Mouse (Mus musculus): ENCODE results near the gene Pigh.

DNA sequence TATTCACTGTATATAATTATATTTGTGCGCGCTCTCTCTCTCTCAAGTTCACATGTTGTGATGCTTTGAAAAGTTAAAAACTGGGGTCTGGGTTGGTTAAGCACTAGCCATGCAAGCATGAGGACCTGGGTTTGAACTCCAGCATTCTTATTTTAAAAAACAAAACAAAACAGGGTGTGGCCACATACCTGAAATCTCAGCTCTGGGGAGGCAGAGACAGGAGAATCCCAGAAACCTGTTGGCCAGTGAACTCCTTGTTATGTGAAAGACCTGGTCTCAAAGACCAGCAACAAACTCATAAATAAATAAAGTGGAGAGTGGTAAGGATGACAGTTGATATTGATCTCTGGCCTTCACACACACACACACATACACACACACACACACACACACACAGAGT is 55.1 kb downstream of the Pigh start:
- TF ChIP-seq CTCF (IDR thresholded peaks at IDR 0.05; ENCODE audit: low read depth) (no peak), EP300 (IDR thresholded peaks at IDR 0.05; ENCODE audit: low read depth) (no peak)
